Mouse (Mus musculus): ENCODE results near the gene Myh14. TPM values are rescaled to one million over a fixed set of nuclear protein-coding genes. Genes with fewer than 3 reads are reported as not detected.

Gene Myh14
- polyA plus RNA-seq, 1 experiment from 2014 or later: 2.3 TPM

DNA sequence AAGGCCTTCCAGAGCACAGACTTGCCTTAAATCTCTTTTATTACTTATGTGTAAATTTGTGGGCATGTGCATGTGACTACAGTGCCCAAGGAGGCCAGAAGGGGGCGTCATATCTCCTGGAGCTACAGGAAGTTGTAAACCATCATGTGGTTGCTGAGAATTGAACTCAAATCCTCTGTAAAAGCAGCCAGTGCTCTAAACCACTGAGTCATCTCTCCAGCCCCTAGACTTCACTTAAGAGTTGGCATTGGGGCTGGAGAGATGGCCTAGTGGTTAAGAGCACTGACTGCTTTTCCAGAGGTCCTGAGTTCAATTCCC is 44.6 kb downstream of the Myh14 start:
- no peaks in the 10 kb centered on the region for H3K9me3 ChIP-seq
- peaks cover 12% of the 10 kb centered on the region; the same call in 1 of the 2 replicates for H3K27me3 ChIP-seq
- 55% methylated on average over 1 of the region's 1 CpGs for WGBS
- no peak overlapping the region for H3K4me3 ChIP-seq (replicated peaks)
- H3K36me3 ChIP-seq (replicated peaks): no peaks in the 10 kb centered on the region
- no peak overlapping the region for H3K4me2 ChIP-seq
- no peak overlapping the region for H3K27ac ChIP-seq
- H3K9ac ChIP-seq: no peak overlapping the region
- H3K4me1 ChIP-seq: 0 out of 2 replicates have a peak, but pooled peaks cover 3% of the 10 kb centered on the region
- no peak for ATAC-seq (ENCODE audit: low FRiP score)

- H3K9ac ChIP-seq: no peak overlapping the region
- no peak overlapping the region for H3K4me3 ChIP-seq (replicated peaks)
- H3K4me1 ChIP-seq: 0 out of 2 replicates have a peak, but pooled peaks cover 3% of the 10 kb centered on the region
- H3K9me3 ChIP-seq: no peaks in the 10 kb centered on the region
- no peak overlapping the region for H3K4me2 ChIP-seq
- no peak overlapping the region for H3K27ac ChIP-seq
- WGBS: 91% methylated on average over 13 of the region's 13 CpGs
- H3K27me3 ChIP-seq: peaks cover 12% of the 10 kb centered on the region; the same call in 1 of the 2 replicates
- no peaks in the 10 kb centered on the region for H3K36me3 ChIP-seq (replicated peaks)
- no peak for ATAC-seq (ENCODE audit: low FRiP score)
These were observed 45.2 kb downstream of the Myh14 start for GRCm38 (mm10) chr7:44625241-44626067.

DNA sequence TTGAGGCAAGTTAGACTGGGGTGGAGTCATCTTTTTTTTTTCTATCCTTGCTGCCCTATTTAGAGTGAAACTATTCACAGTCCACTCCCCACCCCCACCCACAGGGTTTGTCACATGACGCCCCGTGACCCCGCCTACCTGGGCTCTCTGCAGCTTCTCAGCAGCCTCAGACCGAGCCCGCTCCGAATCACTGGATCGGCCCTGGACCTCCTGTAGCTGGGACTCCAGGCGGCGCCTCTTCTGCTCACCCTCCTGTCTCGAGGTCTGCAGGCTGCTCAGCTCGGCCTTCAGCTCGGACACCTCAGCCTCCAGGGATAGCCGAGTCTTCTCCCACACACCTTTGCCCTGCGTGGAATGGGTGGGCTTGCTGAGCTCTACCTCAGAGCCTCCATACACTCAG is 45.8 kb downstream of the Myh14 start:
- H3K4me3 ChIP-seq (replicated peaks): no peak overlapping the region
- H3K4me2 ChIP-seq: no peak overlapping the region
- H3K36me3 ChIP-seq (replicated peaks): no peaks in the 10 kb centered on the region
- peaks cover 12% of the 10 kb centered on the region; the same call in 1 of the 2 replicates for H3K27me3 ChIP-seq
- H3K27ac ChIP-seq: no peak overlapping the region
- no peak overlapping the region for H3K9ac ChIP-seq
- no peak for ATAC-seq (ENCODE audit: low FRiP score)
- H3K4me1 ChIP-seq: 0 out of 2 replicates have a peak, but pooled peaks cover 3% of the 10 kb centered on the region
- no peaks in the 10 kb centered on the region for H3K9me3 ChIP-seq
- 65% methylated on average over 14 of the region's 14 CpGs for WGBS

DNA sequence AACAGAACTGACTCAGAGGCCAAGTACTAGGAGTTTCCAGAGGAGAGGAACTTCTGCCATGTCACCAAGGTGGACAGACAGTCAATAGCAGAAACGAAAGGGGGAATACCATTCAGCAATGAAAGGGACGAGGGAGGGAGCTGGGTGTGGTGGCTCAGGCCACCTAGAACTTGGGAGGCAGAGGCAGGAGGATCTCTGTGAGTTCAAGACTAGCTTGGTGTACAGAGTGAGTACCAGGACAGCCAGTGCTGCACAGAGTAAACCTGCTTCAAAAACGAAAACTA is 46.2 kb downstream of the Myh14 start:
- Histone ChIP-seq H3K4me2 (no peak overlapping the region), H3K27me3 (peaks cover 12% of the 10 kb centered on the region; the same call in 1 of the 2 replicates), H3K9me3 (peaks cover 3% of the 10 kb centered on the region; the same call in 1 of the 2 replicates), H3K9ac (no peak overlapping the region), H3K36me3 (replicated peaks) (no peaks in the 10 kb centered on the region), H3K4me3 (replicated peaks) (no peak overlapping the region), H3K27ac (no peak overlapping the region), H3K4me1 (0 out of 2 replicates have a peak, but pooled peaks cover 3% of the 10 kb centered on the region)
- ATAC-seq (ENCODE audit: low FRiP score): no peak
- 78% methylated on average over 3 of the region's 3 CpGs for WGBS

- H3K27ac ChIP-seq: no peak overlapping the region
- WGBS: 45% methylated on average over 18 of the region's 18 CpGs
- ATAC-seq (ENCODE audit: low FRiP score): no peak
- H3K36me3 ChIP-seq (replicated peaks): no peaks in the 10 kb centered on the region
- H3K9me3 ChIP-seq: peaks cover 4% of the 10 kb centered on the region; the same call in 1 of the 2 replicates
- no peak overlapping the region for H3K4me3 ChIP-seq (replicated peaks)
- H3K4me1 ChIP-seq: 0 out of 2 replicates have a peak, but pooled peaks cover 3% of the 10 kb centered on the region
- peaks cover 12% of the 10 kb centered on the region; the same call in 1 of the 2 replicates for H3K27me3 ChIP-seq
- H3K9ac ChIP-seq: 0 out of 2 replicates have a peak overlapping the region, but pooled peaks have one; percentile 4
- H3K4me2 ChIP-seq: no peak overlapping the region
These were observed 46.7 kb downstream of the Myh14 start for GRCm38 (mm10) chr7:44623714-44624542.

GRCm38 (mm10) chr7:44617059-44617458 is 53.6 kb downstream of the Myh14 start:
- Histone ChIP-seq H3K9ac (no peak overlapping the region), H3K27ac (no peak overlapping the region), H3K4me1 (peaks cover 6% of the 10 kb centered on the region; the same call in 1 of the 2 replicates), H3K36me3 (replicated peaks) (no peaks in the 10 kb centered on the region), H3K9me3 (peaks cover 7% of the 10 kb centered on the region; the same call in 1 of the 2 replicates), H3K27me3 (peaks cover 32% of the 10 kb centered on the region), H3K4me2 (no peak overlapping the region), H3K4me3 (replicated peaks) (no peak overlapping the region)
- WGBS: 72% methylated on average over 3 of the region's 3 CpGs
- ATAC-seq (ENCODE audit: low FRiP score): no peak

- Histone ChIP-seq H3K27me3 (peaks cover 36% of the 10 kb centered on the region), H3K36me3 (replicated peaks) (no peaks in the 10 kb centered on the region), H3K9me3 (peaks cover 7% of the 10 kb centered on the region; the same call in 1 of the 2 replicates), H3K4me1 (peaks cover 6% of the 10 kb centered on the region; the same call in 1 of the 2 replicates), H3K27ac (no peak overlapping the region), H3K4me2 (no peak overlapping the region), H3K9ac (no peak overlapping the region), H3K4me3 (replicated peaks) (no peak overlapping the region)
- 82% methylated on average over 14 of the region's 14 CpGs for WGBS
- no peak for ATAC-seq (ENCODE audit: low FRiP score)
These were observed 54.7 kb downstream of the Myh14 start for GRCm38 (mm10) chr7:44615987-44616386.

DNA sequence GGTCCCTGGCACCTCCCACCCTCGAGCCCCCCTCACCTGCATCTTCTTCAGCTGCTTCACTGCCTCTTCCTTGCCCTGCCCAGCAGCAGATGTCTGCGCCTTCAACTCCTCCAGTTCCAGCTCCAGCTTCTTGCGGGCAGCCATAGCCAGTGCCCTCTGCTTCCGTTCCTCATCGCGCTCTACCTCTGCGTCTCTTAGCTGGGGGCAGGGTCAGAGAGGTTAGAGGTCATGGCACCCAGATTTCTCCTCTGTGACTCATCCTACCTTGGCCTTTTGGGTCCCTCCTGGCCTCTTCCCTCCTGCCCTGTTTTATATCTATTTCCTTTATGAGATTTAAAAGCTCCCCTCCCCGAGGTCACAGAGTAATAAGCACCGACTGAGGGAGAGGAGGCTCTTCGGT is 55.3 kb downstream of the Myh14 start:
- H3K4me1 ChIP-seq: peaks cover 6% of the 10 kb centered on the region; the same call in 1 of the 2 replicates
- no peaks in the 10 kb centered on the region for H3K36me3 ChIP-seq (replicated peaks)
- H3K9ac ChIP-seq: no peak overlapping the region
- H3K4me2 ChIP-seq: no peak overlapping the region
- peaks cover 43% of the 10 kb centered on the region for H3K27me3 ChIP-seq
- no peak overlapping the region for H3K27ac ChIP-seq
- peaks cover 7% of the 10 kb centered on the region; the same call in 1 of the 2 replicates for H3K9me3 ChIP-seq
- 20% methylated on average over 10 of the region's 10 CpGs for WGBS
- no peak overlapping the region for H3K4me3 ChIP-seq (replicated peaks)
- ATAC-seq (ENCODE audit: low FRiP score): no peak

- Histone ChIP-seq H3K36me3 (replicated peaks) (no peaks in the 10 kb centered on the region), H3K9me3 (0 out of 2 replicates have a peak, but pooled peaks cover 4% of the 10 kb centered on the region), H3K9ac (no peak overlapping the region), H3K27me3 (peaks cover 50% of the 10 kb centered on the region), H3K4me2 (peak overlapping the region; percentile 19; the same call in 1 of the 2 replicates), H3K27ac (no peak overlapping the region), H3K4me1 (peaks cover 6% of the 10 kb centered on the region; the same call in 1 of the 2 replicates), H3K4me3 (replicated peaks) (no peak overlapping the region)
- WGBS: 6% methylated on average over 20 of the region's 20 CpGs
- ATAC-seq (ENCODE audit: low FRiP score): no peak
These were observed 56.5 kb downstream of the Myh14 start for GRCm38 (mm10) chr7:44614041-44614688.

- H3K4me2 ChIP-seq: no peak overlapping the region
- peaks cover 6% of the 10 kb centered on the region; the same call in 1 of the 2 replicates for H3K4me1 ChIP-seq
- peaks cover 63% of the 10 kb centered on the region for H3K27me3 ChIP-seq
- H3K9me3 ChIP-seq: 0 out of 2 replicates have a peak, but pooled peaks cover 4% of the 10 kb centered on the region
- H3K36me3 ChIP-seq (replicated peaks): no peaks in the 10 kb centered on the region
- no peak overlapping the region for H3K4me3 ChIP-seq (replicated peaks)
- no peak for ATAC-seq (ENCODE audit: low FRiP score)
- 77% methylated on average over 7 of the region's 7 CpGs for WGBS
- H3K9ac ChIP-seq: no peak overlapping the region
- no peak overlapping the region for H3K27ac ChIP-seq
These were observed 58.5 kb downstream of the Myh14 start for GRCm38 (mm10) chr7:44612192-44612591.

- no peaks in the 10 kb centered on the region for H3K9me3 ChIP-seq
- H3K27me3 ChIP-seq: peaks cover 85% of the 10 kb centered on the region
- H3K4me1 ChIP-seq: peaks cover 35% of the 10 kb centered on the region
- H3K4me2 ChIP-seq: no peak overlapping the region
- H3K27ac ChIP-seq: no peak overlapping the region
- WGBS: 9% methylated on average over 29 of the region's 29 CpGs
- H3K36me3 ChIP-seq (replicated peaks): no peaks in the 10 kb centered on the region
- ATAC-seq (ENCODE audit: low FRiP score): no peak
- no peak overlapping the region for H3K9ac ChIP-seq
- H3K4me3 ChIP-seq (replicated peaks): no peak overlapping the region
These were observed 64.3 kb downstream of the Myh14 start for GRCm38 (mm10) chr7:44606171-44606901.
